Mouse (Mus musculus): ENCODE measurements at regions not wholly inside any gene's neighbourhood (a gene's known extent, or its start where the extent isn't known, plus 50 kb on each side); places are given as distances from the start of the nearest gene placed in this dataset.

- DNase-seq, result no peak
- no peak for TF ChIP-seq CTCF (IDR thresholded peaks at IDR 0.05; ENCODE audit: low read depth)
- no peak for ATAC-seq
- no peak overlapping the region for H3K4me3 ChIP-seq (ENCODE audit: low read depth, low read length)
- no peaks in the 10 kb centered on the region for H3K27me3 ChIP-seq (ENCODE audit: insufficient read depth, low read length)
- WGBS, result 89% methylated on average over 9 of the region's 9 CpGs
- no peaks in the 10 kb centered on the region for H3K4me1 ChIP-seq (ENCODE audit: insufficient read depth)
- no peak overlapping the region for H3K4me2 ChIP-seq (ENCODE audit: low read depth)
- no peaks in the 10 kb centered on the region for H3K36me3 ChIP-seq (ENCODE audit: insufficient read depth)
- no peaks in the 10 kb centered on the region for H3K9me3 ChIP-seq (ENCODE audit: low read length)
- H3K27ac ChIP-seq (ENCODE audit: low read depth, low read length), result no peak overlapping the region
- H3K9ac ChIP-seq, result no peak overlapping the region
These were observed 257.5 kb downstream of the Ankrd50 start for GRCm38 (mm10) chr3:38227121-38227520.

GRCm38 (mm10) chr3:38226147-38226546, 258.5 kb downstream of the Ankrd50 start:
- no peak for TF ChIP-seq CTCF (IDR thresholded peaks at IDR 0.05; ENCODE audit: low read depth)
- 78% methylated on average over 2 of the region's 2 CpGs for WGBS
- no peaks in the 10 kb centered on the region for H3K36me3 ChIP-seq (ENCODE audit: insufficient read depth)
- DNase-seq (no peak), ATAC-seq (no peak)
- H3K27ac ChIP-seq (ENCODE audit: low read depth, low read length), result no peak overlapping the region
- no peak overlapping the region for H3K4me3 ChIP-seq (ENCODE audit: low read depth, low read length)
- no peak overlapping the region for H3K9ac ChIP-seq
- H3K4me2 ChIP-seq (ENCODE audit: low read depth), result no peak overlapping the region
- no peaks in the 10 kb centered on the region for H3K4me1 ChIP-seq (ENCODE audit: insufficient read depth)
- no peaks in the 10 kb centered on the region for H3K27me3 ChIP-seq (ENCODE audit: insufficient read depth, low read length)
- H3K9me3 ChIP-seq (ENCODE audit: low read length), result no peaks in the 10 kb centered on the region

- H3K9me3 ChIP-seq (ENCODE audit: low read length), result no peaks in the 10 kb centered on the region
- WGBS, result 90% methylated on average over 8 of the region's 8 CpGs
- H3K27me3 ChIP-seq (ENCODE audit: insufficient read depth, low read length), result no peaks in the 10 kb centered on the region
- H3K4me1 ChIP-seq (ENCODE audit: insufficient read depth), result no peaks in the 10 kb centered on the region
- H3K27ac ChIP-seq (ENCODE audit: low read depth, low read length), result no peak overlapping the region
- no peak overlapping the region for H3K4me3 ChIP-seq (ENCODE audit: low read depth, low read length)
- H3K36me3 ChIP-seq (ENCODE audit: insufficient read depth), result no peaks in the 10 kb centered on the region
- H3K4me2 ChIP-seq (ENCODE audit: low read depth), result no peak overlapping the region
- no peak for TF ChIP-seq CTCF (IDR thresholded peaks at IDR 0.05; ENCODE audit: low read depth)
- no peak overlapping the region for H3K9ac ChIP-seq
- ATAC-seq (no peak), DNase-seq (no peak)
These were observed 262.8 kb downstream of the Ankrd50 start for GRCm38 (mm10) chr3:38221834-38222215.

GRCm38 (mm10) chr3:38220934-38221833, 263.5 kb downstream of the Ankrd50 start:
- H3K4me1 ChIP-seq (ENCODE audit: insufficient read depth), result no peaks in the 10 kb centered on the region
- H3K4me2 ChIP-seq (ENCODE audit: low read depth), result no peak overlapping the region
- 57% methylated on average over 11 of the region's 11 CpGs for WGBS
- no peak overlapping the region for H3K4me3 ChIP-seq (ENCODE audit: low read depth, low read length)
- ATAC-seq (peak; percentile 53; the same call in 1 of the 2 replicates), DNase-seq (peak; percentile 83)
- no peaks in the 10 kb centered on the region for H3K36me3 ChIP-seq (ENCODE audit: insufficient read depth)
- peak; percentile 87 for TF ChIP-seq CTCF (IDR thresholded peaks at IDR 0.05; ENCODE audit: low read depth)
- no peak overlapping the region for H3K9ac ChIP-seq
- no peaks in the 10 kb centered on the region for H3K9me3 ChIP-seq (ENCODE audit: low read length)
- H3K27me3 ChIP-seq (ENCODE audit: insufficient read depth, low read length), result no peaks in the 10 kb centered on the region
- no peak overlapping the region for H3K27ac ChIP-seq (ENCODE audit: low read depth, low read length)

GRCm38 (mm10) chr3:38209081-38209480, 275.6 kb downstream of the Ankrd50 start:
- H3K27ac ChIP-seq (ENCODE audit: low read depth, low read length), result no peak overlapping the region
- no peaks in the 10 kb centered on the region for H3K9me3 ChIP-seq (ENCODE audit: low read length)
- DNase-seq (no peak), ATAC-seq (no peak)
- WGBS, result 90% methylated on average over 3 of the region's 3 CpGs
- H3K4me1 ChIP-seq (ENCODE audit: insufficient read depth), result no peaks in the 10 kb centered on the region
- H3K36me3 ChIP-seq (ENCODE audit: insufficient read depth), result no peaks in the 10 kb centered on the region
- H3K9ac ChIP-seq, result no peak overlapping the region
- H3K4me2 ChIP-seq (ENCODE audit: low read depth), result no peak overlapping the region
- no peak for TF ChIP-seq CTCF (IDR thresholded peaks at IDR 0.05; ENCODE audit: low read depth)
- no peak overlapping the region for H3K4me3 ChIP-seq (ENCODE audit: low read depth, low read length)
- no peaks in the 10 kb centered on the region for H3K27me3 ChIP-seq (ENCODE audit: insufficient read depth, low read length)

- no peaks in the 10 kb centered on the region for H3K9me3 ChIP-seq (ENCODE audit: low read length)
- 98% methylated on average over 1 of the region's 1 CpGs for WGBS
- no peaks in the 10 kb centered on the region for H3K4me1 ChIP-seq (ENCODE audit: insufficient read depth)
- H3K27me3 ChIP-seq (ENCODE audit: insufficient read depth, low read length), result no peaks in the 10 kb centered on the region
- no peak overlapping the region for H3K9ac ChIP-seq
- no peak for DNase-seq
- H3K4me2 ChIP-seq (ENCODE audit: low read depth), result no peak overlapping the region
- H3K36me3 ChIP-seq (ENCODE audit: insufficient read depth), result no peaks in the 10 kb centered on the region
- no peak overlapping the region for H3K27ac ChIP-seq (ENCODE audit: low read depth, low read length)
- no peak for TF ChIP-seq CTCF (IDR thresholded peaks at IDR 0.05; ENCODE audit: low read depth)
- H3K4me3 ChIP-seq (ENCODE audit: low read depth, low read length), result no peak overlapping the region
- ATAC-seq, result no peak
These were observed 276.8 kb downstream of the Ankrd50 start for GRCm38 (mm10) chr3:38207867-38208266.

- 76% methylated on average over 10 of the region's 10 CpGs for WGBS
- no peaks in the 10 kb centered on the region for H3K27me3 ChIP-seq (ENCODE audit: insufficient read depth, low read length)
- ATAC-seq, result no peak
- H3K4me1 ChIP-seq (ENCODE audit: insufficient read depth), result no peaks in the 10 kb centered on the region
- H3K4me2 ChIP-seq (ENCODE audit: low read depth), result no peak overlapping the region
- H3K4me3 ChIP-seq (ENCODE audit: low read depth, low read length), result no peak overlapping the region
- H3K9ac ChIP-seq, result no peak overlapping the region
- peak; percentile 37 for DNase-seq
- H3K27ac ChIP-seq (ENCODE audit: low read depth, low read length), result no peak overlapping the region
- peak; percentile 62 for TF ChIP-seq CTCF (IDR thresholded peaks at IDR 0.05; ENCODE audit: low read depth)
- no peaks in the 10 kb centered on the region for H3K9me3 ChIP-seq (ENCODE audit: low read length)
- H3K36me3 ChIP-seq (ENCODE audit: insufficient read depth), result no peaks in the 10 kb centered on the region
These were observed 282.6 kb downstream of the Ankrd50 start for GRCm38 (mm10) chr3:38201861-38202656.
